Mouse (Mus musculus) C2C12 (cell line): ENCODE results near the gene Slc36a2. TPM values are rescaled to one million over a fixed set of nuclear protein-coding genes. Genes with fewer than 3 reads are reported as not detected.

ENCODE experiments used
- H3K27me3 ChIP-seq: one replicate; pipeline ENCODE4 v1.6.1; 2011; ENCODE audit not compliant: control insufficient read depth, insufficient read depth, insufficient read length
- H3K36me3 ChIP-seq: one replicate; pipeline ENCODE4 v1.6.1; 2011; ENCODE audit not compliant: control insufficient read depth, insufficient read depth
- H3K4me3 ChIP-seq: one replicate; pipeline ENCODE4 v1.5.1; 2011; ENCODE audit warnings: mild to moderate bottlenecking, control low read depth; ENCODE audit not compliant: poor library complexity, insufficient read depth, severe bottlenecking
- H3K79me2 ChIP-seq: one replicate; pipeline ENCODE4 v1.6.1; 2011; ENCODE audit not compliant: control insufficient read depth, insufficient read depth
- H3K79me3 ChIP-seq: one replicate; pipeline ENCODE4 v1.6.1; 2011; ENCODE audit warnings: low read depth, control low read depth
- H3ac ChIP-seq: one replicate; pipeline ENCODE3; 2011; ENCODE audit warnings: low read depth; ENCODE audit not compliant: control insufficient read depth, insufficient read length
- CEBPB ChIP-seq: IDR thresholded peaks from one replicate; pipeline ENCODE4 v1.6.1; 2011; ENCODE audit warnings: low read depth, mild to moderate bottlenecking, control low read depth, moderate library complexity
- CTCF ChIP-seq: IDR thresholded peaks from one replicate; pipeline ENCODE4 v1.5.1; 2011; ENCODE audit not compliant: control insufficient read depth, insufficient read depth, insufficient read length
- FOSL1 ChIP-seq: IDR thresholded peaks from one replicate; pipeline ENCODE4 v1.8.0; 2011; ENCODE audit warnings: mild to moderate bottlenecking, low read length; ENCODE audit not compliant: poor library complexity, insufficient read depth, severe bottlenecking
- MAX ChIP-seq: IDR thresholded peaks from one replicate; pipeline ENCODE4 v1.6.1; 2011; ENCODE audit warnings: mild to moderate bottlenecking, control low read depth
- MYOD1 ChIP-seq: IDR thresholded peaks from one replicate; pipeline ENCODE4 v1.6.1; 2011; ENCODE audit warnings: low read depth; ENCODE audit not compliant: control insufficient read depth, insufficient read length
- MYOG ChIP-seq: IDR thresholded peaks from one replicate; pipeline ENCODE4 v1.6.1; 2011; ENCODE audit not compliant: control insufficient read depth, insufficient read length; ENCODE audit errors: extremely low read depth
- USF1 ChIP-seq: IDR thresholded peaks from one replicate; pipeline ENCODE4 v1.6.1; 2011; ENCODE audit warnings: low read depth, mild to moderate bottlenecking, control low read depth, moderate library complexity
- polyA plus RNA-seq: library from polyadenylated mRNA; unstranded; fragments of >200 nt; fragmentation: generic; extraction: Trizol; gene quantifications from one replicate; pipeline ENCODE4 v1.2.1, GENCODE M21; 2012; ENCODE audit warnings: missing spikeins

Slc36a2 gene
- polyA plus RNA-seq, 1 experiment, result not detected

- H3K79me2 ChIP-seq, result peaks cover 7% of the 10 kb centered on the region
- H3K79me3 ChIP-seq, result no peaks in the 10 kb centered on the region
- no peak overlapping the region for H3K4me3 ChIP-seq
- H3ac ChIP-seq, result no peak overlapping the region
- no peaks in the 10 kb centered on the region for H3K27me3 ChIP-seq
- H3K36me3 ChIP-seq, result no peaks in the 10 kb centered on the region
- no peak for TF ChIP-seq USF1
- TF ChIP-seq FOSL1, result no peak
- no peak for TF ChIP-seq MAX
- TF ChIP-seq MYOG, result no peak
- no peak for TF ChIP-seq MYOD1
- TF ChIP-seq CTCF, result no peak
- no peak for TF ChIP-seq CEBPB
Measured at GRCm38 (mm10) chr11:55209626-55210353, 24.9 kb upstream of the Slc36a2 start.

- no peaks in the 10 kb centered on the region for H3K79me3 ChIP-seq
- no peaks in the 10 kb centered on the region for H3K36me3 ChIP-seq
- no peak overlapping the region for H3ac ChIP-seq
- H3K4me3 ChIP-seq, result no peak overlapping the region
- TF ChIP-seq MAX (no peak), MYOG (no peak), CEBPB (no peak), USF1 (no peak)
- peaks cover 12% of the 10 kb centered on the region for H3K79me2 ChIP-seq
- H3K27me3 ChIP-seq, result no peaks in the 10 kb centered on the region
Measured at GRCm38 (mm10) chr11:55209032-55209431, 24.2 kb upstream of the Slc36a2 start.

GRCm38 (mm10) chr11:55208001-55208690, 23.3 kb upstream of the Slc36a2 start:
- Histone ChIP-seq H3ac (no peak overlapping the region), H3K4me3 (no peak overlapping the region), H3K36me3 (no peaks in the 10 kb centered on the region), H3K27me3 (no peaks in the 10 kb centered on the region), H3K79me2 (peaks cover 12% of the 10 kb centered on the region), H3K79me3 (no peaks in the 10 kb centered on the region)
- TF ChIP-seq CTCF (no peak), FOSL1 (no peak), USF1 (no peak), MYOD1 (no peak), MAX (no peak), MYOG (no peak), CEBPB (no peak)

- H3K4me3 ChIP-seq, result peak overlapping the region; percentile 69
- TF ChIP-seq CTCF (no peak), MYOD1 (no peak), USF1 (no peak), CEBPB (no peak), MYOG (no peak), MAX (no peak), FOSL1 (no peak)
- peaks cover 12% of the 10 kb centered on the region for H3K79me2 ChIP-seq
- H3K36me3 ChIP-seq, result no peaks in the 10 kb centered on the region
- H3ac ChIP-seq, result peak overlapping the region; percentile 90
- H3K27me3 ChIP-seq, result no peaks in the 10 kb centered on the region
- no peaks in the 10 kb centered on the region for H3K79me3 ChIP-seq
Measured at GRCm38 (mm10) chr11:55204602-55205001, 19.7 kb upstream of the Slc36a2 start.

- Histone ChIP-seq H3K27me3 (no peaks in the 10 kb centered on the region), H3K4me3 (peak within 1 kb of the TSS; percentile 69), H3K79me2 (peaks cover 12% of the 10 kb centered on the region), H3K36me3 (no peaks in the 10 kb centered on the region), H3ac (peak within 1 kb of the TSS; percentile 90), H3K79me3 (no peaks in the 10 kb centered on the region)
- TF ChIP-seq MYOD1 (no peak), USF1 (peak; percentile 99), CTCF (peak; percentile 95), MAX (peak; percentile 66), CEBPB (no peak), MYOG (no peak), FOSL1 (no peak)
Measured at GRCm38 (mm10) chr11:55204159-55204596, 19.3 kb upstream of the Slc36a2 start, which contains the start of gene Slc36a1. Gene Slc36a1 (plus strand): TSS chr11:55204350.
